Comparison of ENCODE assay signal across 17 mouse cellular contexts in genomic region chr16:31071731-31072130, GRCm38 (mm10).
"Had no signal": no experiment of that assay in that cellular context is flagged by ENCODE, and none has a peak within 500 bp of the region (broad histone marks: within the 10 kb centered on the region; RNA-seq: fewer than 3 reads in every experiment).

No protein-coding gene starts in this region.

- H3K4me2 ChIP-seq: lung, embryonic 14.5 days; midbrain, embryonic 12.5 days; neural tube, embryonic 15.5 days had no signal

- H3K9ac ChIP-seq: lung, embryonic 14.5 days; midbrain, embryonic 12.5 days; neural tube, embryonic 13.5 days; neural tube, embryonic 15.5 days had no signal

- ATAC-seq: midbrain, embryonic 16.5 days had no signal

- DNase-seq: lung, adult 18-20 months; lung, embryonic 14.5 days; lung, postnatal 10 days; lung, postnatal 4 days; midbrain, embryonic 14.5 days; retina, postnatal 1 day; right cerebral cortex, adult 18-20 months; right cerebral cortex, postnatal 25 days; right cerebral cortex, postnatal 4 days; spleen, adult 18-20 months; thymus, adult 18-20 months; thymus, postnatal 14 days had no signal

- H3K36me3 ChIP-seq: midbrain, embryonic 12.5 days; neural tube, embryonic 13.5 days had no signal

- H3K4me3 ChIP-seq: midbrain, embryonic 12.5 days; myocyte; neural tube, embryonic 13.5 days; neural tube, embryonic 15.5 days had no signal

- H3K9me3 ChIP-seq: midbrain, embryonic 12.5 days; neural tube, embryonic 13.5 days; neural tube, embryonic 15.5 days had no signal

- H3K27ac ChIP-seq: midbrain, embryonic 12.5 days; neural tube, embryonic 13.5 days; neural tube, embryonic 15.5 days had no signal

- H3K27me3 ChIP-seq: midbrain, embryonic 12.5 days; neural tube, embryonic 13.5 days; neural tube, embryonic 15.5 days had no signal
